Mouse (Mus musculus): ENCODE measurements at regions not wholly inside any gene's neighbourhood (a gene's known extent, or its start where the extent isn't known, plus 50 kb on each side); places are given as distances from the start of the nearest gene placed in this dataset.

GRCm38 (mm10) chr15:96844290-96844689 lies 144.8 kb upstream of the Slc38a2 start:
- ATAC-seq (ENCODE audit: insufficient read depth) (peak; percentile 82), DNase-seq (peak; percentile 82)
- Histone ChIP-seq H3K4me1 (ENCODE audit: insufficient read depth) (peaks cover 9% of the 10 kb centered on the region; the same call in 1 of the 2 replicates), H3K36me3 (ENCODE audit: insufficient read depth) (no peaks in the 10 kb centered on the region), H3K27me3 (ENCODE audit: insufficient read depth, low read length) (no peaks in the 10 kb centered on the region), H3K9me3 (ENCODE audit: low read depth, low read length) (no peaks in the 10 kb centered on the region), H3K27ac (ENCODE audit: low read depth) (peak overlapping the region; percentile 58; the same call in 1 of the 2 replicates), H3K4me2 (no peak overlapping the region), H3K9ac (no peak overlapping the region), H3K4me3 (ENCODE audit: low read depth, low read length) (no peak overlapping the region)
- WGBS: 39% methylated on average over 4 of the region's 4 CpGs
- no peak for TF ChIP-seq CTCF (IDR thresholded peaks at IDR 0.05; ENCODE audit: low read depth)

GRCm38 (mm10) chr15:96843589-96843988 lies 144.1 kb upstream of the Slc38a2 start:
- TF ChIP-seq CTCF (IDR thresholded peaks at IDR 0.05; ENCODE audit: low read depth): no peak
- ATAC-seq (ENCODE audit: insufficient read depth): no peak
- DNase-seq: peak; percentile 19
- H3K9ac ChIP-seq: no peak overlapping the region
- no peaks in the 10 kb centered on the region for H3K36me3 ChIP-seq (ENCODE audit: insufficient read depth)
- no peaks in the 10 kb centered on the region for H3K27me3 ChIP-seq (ENCODE audit: insufficient read depth, low read length)
- H3K9me3 ChIP-seq (ENCODE audit: low read depth, low read length): no peaks in the 10 kb centered on the region
- H3K4me2 ChIP-seq: no peak overlapping the region
- 67% methylated on average over 7 of the region's 7 CpGs for WGBS
- H3K27ac ChIP-seq (ENCODE audit: low read depth): peak overlapping the region; percentile 58
- no peak overlapping the region for H3K4me3 ChIP-seq (ENCODE audit: low read depth, low read length)
- peaks cover 9% of the 10 kb centered on the region; the same call in 1 of the 2 replicates for H3K4me1 ChIP-seq (ENCODE audit: insufficient read depth)

DNA sequence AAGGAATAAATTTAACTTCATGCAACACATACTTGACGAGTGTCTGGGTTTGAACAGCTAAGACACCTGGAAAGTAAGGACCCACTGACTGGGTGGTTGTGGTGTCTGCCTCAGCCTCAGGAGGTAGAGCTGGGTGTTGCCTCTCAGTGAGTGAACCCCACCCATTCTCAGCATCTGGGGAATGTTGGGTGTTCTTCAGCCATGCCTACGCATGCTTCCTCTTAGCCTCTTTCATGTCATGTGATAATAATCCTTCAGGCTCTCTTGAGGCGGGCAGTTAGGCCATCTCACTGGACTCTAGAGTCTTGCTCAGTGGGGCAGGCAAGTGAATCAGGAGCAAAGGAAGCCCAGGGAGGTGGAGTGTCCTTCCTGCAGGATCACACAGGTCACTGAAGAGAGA lies 143.4 kb upstream of the Slc38a2 start:
- no peaks in the 10 kb centered on the region for H3K27me3 ChIP-seq (ENCODE audit: insufficient read depth, low read length)
- no peak for DNase-seq
- H3K9me3 ChIP-seq (ENCODE audit: low read depth, low read length): no peaks in the 10 kb centered on the region
- no peak for ATAC-seq (ENCODE audit: insufficient read depth)
- H3K4me1 ChIP-seq (ENCODE audit: insufficient read depth): peaks cover 9% of the 10 kb centered on the region; the same call in 1 of the 2 replicates
- H3K36me3 ChIP-seq (ENCODE audit: insufficient read depth): no peaks in the 10 kb centered on the region
- H3K9ac ChIP-seq: no peak overlapping the region
- TF ChIP-seq CTCF (IDR thresholded peaks at IDR 0.05; ENCODE audit: low read depth): no peak
- 83% methylated on average over 3 of the region's 3 CpGs for WGBS
- no peak overlapping the region for H3K4me2 ChIP-seq
- no peak overlapping the region for H3K4me3 ChIP-seq (ENCODE audit: low read depth, low read length)
- no peak overlapping the region for H3K27ac ChIP-seq (ENCODE audit: low read depth)

GRCm38 (mm10) chr15:96836670-96837069 lies 137.1 kb upstream of the Slc38a2 start:
- Histone ChIP-seq H3K4me3 (ENCODE audit: low read depth, low read length) (no peak overlapping the region), H3K27ac (ENCODE audit: low read depth) (no peak overlapping the region), H3K27me3 (ENCODE audit: insufficient read depth, low read length) (no peaks in the 10 kb centered on the region), H3K9ac (no peak overlapping the region), H3K4me2 (no peak overlapping the region), H3K4me1 (ENCODE audit: insufficient read depth) (no peaks in the 10 kb centered on the region), H3K9me3 (ENCODE audit: low read depth, low read length) (no peaks in the 10 kb centered on the region), H3K36me3 (ENCODE audit: insufficient read depth) (no peaks in the 10 kb centered on the region)
- TF ChIP-seq CTCF (IDR thresholded peaks at IDR 0.05; ENCODE audit: low read depth): no peak
- DNase-seq: no peak
- no peak for ATAC-seq (ENCODE audit: insufficient read depth)
- 78% methylated on average over 3 of the region's 3 CpGs for WGBS

GRCm38 (mm10) chr15:96834862-96835261 lies 135.3 kb upstream of the Slc38a2 start:
- Histone ChIP-seq H3K4me2 (no peak overlapping the region), H3K9me3 (ENCODE audit: low read depth, low read length) (no peaks in the 10 kb centered on the region), H3K36me3 (ENCODE audit: insufficient read depth) (no peaks in the 10 kb centered on the region), H3K27me3 (ENCODE audit: insufficient read depth, low read length) (no peaks in the 10 kb centered on the region), H3K9ac (no peak overlapping the region), H3K4me3 (ENCODE audit: low read depth, low read length) (no peak overlapping the region), H3K4me1 (ENCODE audit: insufficient read depth) (no peaks in the 10 kb centered on the region), H3K27ac (ENCODE audit: low read depth) (no peak overlapping the region)
- no peak for ATAC-seq (ENCODE audit: insufficient read depth)
- no peak for TF ChIP-seq CTCF (IDR thresholded peaks at IDR 0.05; ENCODE audit: low read depth)
- no peak for DNase-seq
- 71% methylated on average over 9 of the region's 9 CpGs for WGBS

- no peak overlapping the region for H3K4me3 ChIP-seq (ENCODE audit: low read depth, low read length)
- no peaks in the 10 kb centered on the region for H3K27me3 ChIP-seq (ENCODE audit: insufficient read depth, low read length)
- no peak for DNase-seq
- TF ChIP-seq CTCF (IDR thresholded peaks at IDR 0.05; ENCODE audit: low read depth): no peak
- no peak overlapping the region for H3K9ac ChIP-seq
- H3K4me1 ChIP-seq (ENCODE audit: insufficient read depth): no peaks in the 10 kb centered on the region
- ATAC-seq (ENCODE audit: insufficient read depth): no peak
- WGBS: 79% methylated on average over 10 of the region's 10 CpGs
- H3K36me3 ChIP-seq (ENCODE audit: insufficient read depth): no peaks in the 10 kb centered on the region
- H3K9me3 ChIP-seq (ENCODE audit: low read depth, low read length): no peaks in the 10 kb centered on the region
- H3K4me2 ChIP-seq: no peak overlapping the region
- H3K27ac ChIP-seq (ENCODE audit: low read depth): no peak overlapping the region
Observed at GRCm38 (mm10) chr15:96834162-96834843, 134.8 kb upstream of the Slc38a2 start.

GRCm38 (mm10) chr15:96832389-96832788 lies 132.9 kb upstream of the Slc38a2 start:
- H3K36me3 ChIP-seq (ENCODE audit: insufficient read depth): no peaks in the 10 kb centered on the region
- no peaks in the 10 kb centered on the region for H3K9me3 ChIP-seq (ENCODE audit: low read depth, low read length)
- H3K27me3 ChIP-seq (ENCODE audit: insufficient read depth, low read length): no peaks in the 10 kb centered on the region
- TF ChIP-seq CTCF (IDR thresholded peaks at IDR 0.05; ENCODE audit: low read depth): no peak
- DNase-seq: no peak
- H3K4me2 ChIP-seq: no peak overlapping the region
- ATAC-seq (ENCODE audit: insufficient read depth): no peak
- no peak overlapping the region for H3K27ac ChIP-seq (ENCODE audit: low read depth)
- no peak overlapping the region for H3K4me3 ChIP-seq (ENCODE audit: low read depth, low read length)
- H3K4me1 ChIP-seq (ENCODE audit: insufficient read depth): peaks cover 6% of the 10 kb centered on the region
- 56% methylated on average over 10 of the region's 10 CpGs for WGBS
- no peak overlapping the region for H3K9ac ChIP-seq
